Mouse (Mus musculus): ENCODE measurements around the gene Gm40193. TPM values are rescaled to one million over a fixed set of nuclear protein-coding genes. Genes with fewer than 3 reads are reported as not detected.

Gm40193 gene
- polyA plus RNA-seq, 1 experiment from 2014 or later, result not detected

DNA sequence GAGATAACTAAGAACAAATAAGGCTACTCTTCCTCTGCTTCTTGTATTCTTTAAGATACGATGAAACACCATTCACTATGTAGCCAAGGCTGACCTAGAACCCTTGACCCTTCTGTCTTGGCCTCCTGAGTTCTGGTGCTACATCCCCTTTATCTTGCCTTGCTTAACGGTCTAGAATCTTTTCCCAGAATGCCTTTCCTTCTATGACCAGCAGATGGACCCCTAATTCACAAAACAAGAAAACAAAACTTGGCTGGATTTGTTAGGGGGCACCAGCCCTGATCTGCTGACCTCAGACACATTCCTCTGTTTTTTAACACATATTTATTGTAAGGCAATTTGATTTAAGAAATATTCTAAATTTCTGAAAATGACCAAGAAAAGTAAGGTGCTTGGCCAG, 16.4 kb downstream of the Gm40193 start:
- no peak overlapping the region for H3K9ac ChIP-seq
- peaks cover 17% of the 10 kb centered on the region for H3K4me1 ChIP-seq (replicated peaks)
- H3K9me3 ChIP-seq, result no peaks in the 10 kb centered on the region
- no peak overlapping the region for H3K27ac ChIP-seq
- H3K36me3 ChIP-seq, result no peaks in the 10 kb centered on the region
- no peak for ATAC-seq
- no peaks in the 10 kb centered on the region for H3K27me3 ChIP-seq (replicated peaks)
- 22% methylated on average over 2 of the region's 2 CpGs for WGBS
- no peak overlapping the region for H3K4me3 ChIP-seq (replicated peaks)
- no peak overlapping the region for H3K4me2 ChIP-seq (replicated peaks)

DNA sequence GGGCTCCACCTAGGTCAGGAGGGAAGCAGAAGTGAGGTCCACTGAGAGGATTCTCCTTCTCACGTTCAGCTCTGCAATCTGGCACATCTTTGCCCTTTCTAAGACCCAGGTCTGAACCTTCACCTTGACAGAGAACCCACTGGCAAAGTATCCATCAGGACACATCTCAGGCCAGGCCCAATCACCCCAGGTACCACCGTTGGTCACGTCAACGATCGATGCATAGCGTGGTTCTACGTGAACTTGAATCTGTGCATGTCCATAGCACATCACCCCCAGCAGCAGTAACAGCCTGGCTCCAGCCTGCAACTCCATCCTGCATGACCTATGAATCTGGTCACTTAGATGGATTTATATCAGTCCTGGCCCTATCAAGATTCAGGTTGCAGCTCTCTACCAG, 18.5 kb downstream of the Gm40193 start, which contains the start of gene Vmo1:
Gene Vmo1, minus strand, starts transcription at position 329 of the 400 bp plus-strand sequence.
- no peak within 1 kb of the TSS for H3K9ac ChIP-seq
- no peak within 1 kb of the TSS for H3K4me2 ChIP-seq (replicated peaks)
- no peak within 1 kb of the TSS for H3K4me3 ChIP-seq (replicated peaks)
- no peak for ATAC-seq
- no peaks in the 10 kb centered on the region for H3K36me3 ChIP-seq
- H3K9me3 ChIP-seq, result no peaks in the 10 kb centered on the region
- WGBS, result 86% methylated on average over 7 of the region's 7 CpGs
- H3K27ac ChIP-seq, result no peak within 1 kb of the TSS
- peaks cover 11% of the 10 kb centered on the region for H3K4me1 ChIP-seq (replicated peaks)
- no peaks in the 10 kb centered on the region for H3K27me3 ChIP-seq (replicated peaks)

- Histone ChIP-seq H3K27ac (no peak overlapping the region), H3K4me2 (replicated peaks) (no peak overlapping the region), H3K27me3 (replicated peaks) (no peaks in the 10 kb centered on the region), H3K9me3 (no peaks in the 10 kb centered on the region), H3K4me1 (replicated peaks) (peaks cover 5% of the 10 kb centered on the region; the same call in 1 of the 2 replicates), H3K9ac (no peak overlapping the region), H3K36me3 (no peaks in the 10 kb centered on the region), H3K4me3 (replicated peaks) (no peak overlapping the region)
- ATAC-seq, result no peak
- 57% methylated on average over 11 of the region's 11 CpGs for WGBS
Observed at GRCm38 (mm10) chr11:70513520-70513919, 19.2 kb downstream of the Gm40193 start.

GRCm38 (mm10) chr11:70512709-70513342, 19.9 kb downstream of the Gm40193 start:
- H3K27me3 ChIP-seq (replicated peaks), result no peaks in the 10 kb centered on the region
- H3K4me1 ChIP-seq (replicated peaks), result peaks cover 5% of the 10 kb centered on the region; the same call in 1 of the 2 replicates
- 82% methylated on average over 7 of the region's 7 CpGs for WGBS
- ATAC-seq, result no peak
- H3K36me3 ChIP-seq, result no peaks in the 10 kb centered on the region
- no peak overlapping the region for H3K9ac ChIP-seq
- H3K4me2 ChIP-seq (replicated peaks), result no peak overlapping the region
- no peak overlapping the region for H3K27ac ChIP-seq
- no peak overlapping the region for H3K4me3 ChIP-seq (replicated peaks)
- no peaks in the 10 kb centered on the region for H3K9me3 ChIP-seq

DNA sequence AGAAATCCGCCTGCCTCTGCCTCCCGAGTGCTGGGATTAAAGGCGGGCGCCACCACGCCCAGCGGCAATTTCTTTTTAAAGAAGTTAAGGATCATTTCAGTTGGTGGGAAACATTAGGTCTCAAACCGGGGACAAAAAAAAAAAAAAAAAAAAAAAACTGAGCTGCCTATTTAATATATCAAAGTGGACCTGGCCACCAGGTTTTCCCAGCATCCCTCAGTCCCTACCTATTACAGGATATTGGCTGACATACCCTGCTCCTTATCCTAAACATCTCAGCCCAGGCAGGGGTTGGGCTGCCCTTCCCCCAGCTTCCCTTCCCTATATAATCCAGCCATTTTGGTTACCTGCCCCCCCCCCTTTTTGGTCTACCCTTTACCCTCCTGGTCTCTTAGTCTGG, 20.9 kb downstream of the Gm40193 start:
- WGBS, result 93% methylated on average over 7 of the region's 7 CpGs
- H3K9me3 ChIP-seq, result no peaks in the 10 kb centered on the region

DNA sequence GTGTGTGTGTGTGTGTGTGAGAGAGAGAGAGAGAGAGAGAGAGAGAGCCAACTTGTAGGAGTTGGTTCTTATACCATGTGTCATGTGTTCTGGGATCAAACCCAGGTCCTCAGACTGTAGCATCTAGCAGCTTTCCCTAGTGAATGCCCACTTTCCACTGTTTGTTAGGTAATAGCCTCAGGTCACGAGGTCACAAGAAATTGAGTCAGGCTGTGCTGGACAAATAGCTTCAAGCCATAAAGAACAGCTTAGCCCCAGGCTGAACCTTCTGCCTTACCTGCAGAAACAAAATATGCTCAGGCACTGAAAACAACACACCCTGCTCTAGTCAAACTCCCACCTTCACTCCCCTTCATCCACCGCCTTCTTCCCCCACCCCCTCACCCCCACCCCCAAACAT, 21.5 kb downstream of the Gm40193 start:
- 66% methylated on average over 2 of the region's 2 CpGs for WGBS
- peaks cover 5% of the 10 kb centered on the region; the same call in 1 of the 2 replicates for H3K4me1 ChIP-seq (replicated peaks)
- no peak overlapping the region for H3K4me2 ChIP-seq (replicated peaks)
- H3K9me3 ChIP-seq, result no peaks in the 10 kb centered on the region
- no peak overlapping the region for H3K27ac ChIP-seq
- no peak for ATAC-seq
- H3K36me3 ChIP-seq, result no peaks in the 10 kb centered on the region
- H3K27me3 ChIP-seq (replicated peaks), result no peaks in the 10 kb centered on the region
- no peak overlapping the region for H3K9ac ChIP-seq
- H3K4me3 ChIP-seq (replicated peaks), result no peak overlapping the region

More for the DNA sequence above, 20.9 kb downstream of the Gm40193 start:
- Histone ChIP-seq H3K4me3 (replicated peaks) (no peak overlapping the region), H3K27me3 (replicated peaks) (no peaks in the 10 kb centered on the region), H3K9ac (no peak overlapping the region), H3K4me2 (replicated peaks) (no peak overlapping the region), H3K27ac (no peak overlapping the region), H3K36me3 (no peaks in the 10 kb centered on the region), H3K4me1 (replicated peaks) (peaks cover 5% of the 10 kb centered on the region; the same call in 1 of the 2 replicates)
- ATAC-seq, result no peak

GRCm38 (mm10) chr11:70509753-70510564, 22.8 kb downstream of the Gm40193 start:
- Histone ChIP-seq H3K36me3 (no peaks in the 10 kb centered on the region), H3K4me3 (replicated peaks) (no peak overlapping the region), H3K9ac (no peak overlapping the region), H3K4me1 (replicated peaks) (peaks cover 5% of the 10 kb centered on the region; the same call in 1 of the 2 replicates), H3K27me3 (replicated peaks) (no peaks in the 10 kb centered on the region), H3K27ac (no peak overlapping the region), H3K4me2 (replicated peaks) (peak overlapping the region; percentile 37; the same call in 1 of the 2 replicates), H3K9me3 (no peaks in the 10 kb centered on the region)
- no peak for ATAC-seq
- WGBS, result 15% methylated on average over 19 of the region's 19 CpGs

- ATAC-seq, result no peak
- 73% methylated on average over 7 of the region's 7 CpGs for WGBS
- Histone ChIP-seq H3K36me3 (no peaks in the 10 kb centered on the region), H3K4me1 (replicated peaks) (peaks cover 5% of the 10 kb centered on the region; the same call in 1 of the 2 replicates), H3K27ac (no peak overlapping the region), H3K4me3 (replicated peaks) (no peak overlapping the region), H3K9me3 (no peaks in the 10 kb centered on the region), H3K27me3 (replicated peaks) (no peaks in the 10 kb centered on the region), H3K4me2 (replicated peaks) (no peak overlapping the region), H3K9ac (no peak overlapping the region)
Observed at GRCm38 (mm10) chr11:70506962-70507515, 25.7 kb downstream of the Gm40193 start.

- ATAC-seq, result peak; percentile 35; the same call in 1 of the 2 replicates
- H3K4me2 ChIP-seq (replicated peaks), result peak overlapping the region; percentile 50
- 19% methylated on average over 4 of the region's 4 CpGs for WGBS
- peaks cover 5% of the 10 kb centered on the region; the same call in 1 of the 2 replicates for H3K4me1 ChIP-seq (replicated peaks)
- H3K36me3 ChIP-seq, result no peaks in the 10 kb centered on the region
- H3K9me3 ChIP-seq, result no peaks in the 10 kb centered on the region
- no peak overlapping the region for H3K27ac ChIP-seq
- H3K27me3 ChIP-seq (replicated peaks), result no peaks in the 10 kb centered on the region
- no peak overlapping the region for H3K9ac ChIP-seq
- 0 out of 2 replicates have a peak overlapping the region, but pooled peaks have one; percentile 40 for H3K4me3 ChIP-seq (replicated peaks)
Observed at GRCm38 (mm10) chr11:70506385-70506784, 26.4 kb downstream of the Gm40193 start.

GRCm38 (mm10) chr11:70504970-70505369, 27.8 kb downstream of the Gm40193 start, which contains the start of gene Tm4sf5:
Gene Tm4sf5 (plus strand): TSS chr11:70505244.
- Histone ChIP-seq H3K9ac (peak within 1 kb of the TSS; percentile 51), H3K27ac (peak within 1 kb of the TSS; percentile 85), H3K4me1 (replicated peaks) (peaks cover 5% of the 10 kb centered on the region; the same call in 1 of the 2 replicates), H3K4me3 (replicated peaks) (peak within 1 kb of the TSS; percentile 40), H3K4me2 (replicated peaks) (peak within 1 kb of the TSS; percentile 50), H3K27me3 (replicated peaks) (no peaks in the 10 kb centered on the region), H3K36me3 (no peaks in the 10 kb centered on the region), H3K9me3 (no peaks in the 10 kb centered on the region)
- WGBS, result 49% methylated on average over 9 of the region's 9 CpGs
- ATAC-seq, result peak; percentile 90

DNA sequence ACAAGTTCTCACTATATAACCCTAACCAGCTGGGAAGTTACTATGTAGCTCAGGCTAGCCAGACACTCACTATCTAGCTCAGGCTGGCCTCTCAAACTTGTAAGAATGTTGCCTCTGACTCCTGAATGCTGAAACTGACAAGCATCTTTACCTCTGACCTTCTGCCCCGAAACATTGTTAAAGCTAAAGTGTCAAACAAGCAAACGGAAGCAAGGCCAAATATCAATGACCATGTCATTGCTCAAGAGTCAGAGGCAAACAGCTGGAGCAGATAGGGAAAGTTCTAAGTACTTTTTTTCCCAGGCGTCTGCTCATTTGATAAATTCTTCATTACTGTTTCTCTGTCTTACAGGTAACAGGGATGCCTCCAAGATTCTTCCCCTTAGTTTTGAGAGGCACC, 30.7 kb downstream of the Gm40193 start:
- ATAC-seq, result no peak

GRCm38 (mm10) chr11:70500476-70500812, 32.3 kb downstream of the Gm40193 start:
- 58% methylated on average over 1 of the region's 1 CpGs for WGBS
- Histone ChIP-seq H3K27ac (0 out of 2 replicates have a peak overlapping the region, but pooled peaks have one; percentile 36), H3K9ac (no peak overlapping the region), H3K4me2 (replicated peaks) (0 out of 2 replicates have a peak overlapping the region, but pooled peaks have one; percentile 3), H3K4me1 (replicated peaks) (no peaks in the 10 kb centered on the region), H3K36me3 (no peaks in the 10 kb centered on the region), H3K27me3 (replicated peaks) (no peaks in the 10 kb centered on the region), H3K9me3 (no peaks in the 10 kb centered on the region), H3K4me3 (replicated peaks) (no peak overlapping the region)
- ATAC-seq, result peak; percentile 56

More for the DNA sequence above, 30.7 kb downstream of the Gm40193 start:
- H3K9ac ChIP-seq, result no peak overlapping the region
- H3K4me3 ChIP-seq (replicated peaks), result no peak overlapping the region
- no peaks in the 10 kb centered on the region for H3K4me1 ChIP-seq (replicated peaks)
- no peaks in the 10 kb centered on the region for H3K27me3 ChIP-seq (replicated peaks)
- WGBS, result 50% methylated on average over 3 of the region's 3 CpGs
- no peaks in the 10 kb centered on the region for H3K36me3 ChIP-seq
- H3K4me2 ChIP-seq (replicated peaks), result no peak overlapping the region
- H3K9me3 ChIP-seq, result no peaks in the 10 kb centered on the region
- no peak overlapping the region for H3K27ac ChIP-seq
